Mouse (Mus musculus) A20 (cell line): ENCODE results near the gene Stx19.
A peak's percentile ranks its signal among the peaks of the same experiment; 100 is the strongest.

Experiments used
- DNase-seq: peaks from one replicate; pipeline ENCODE4 v3.0.0-alpha.2; 2011; ENCODE audit warnings: low read depth, low spot score

Stx19 gene

GRCm38 (mm10) chr16:62814491-62814890 lies at the start of gene Stx19:
TSS of gene Stx19 (plus strand) at chr16:62814676.
- no peak for DNase-seq

GRCm38 (mm10) chr16:62773462-62773861 lies 41.0 kb upstream of the Stx19 start:
- DNase-seq, result peak; percentile 12

GRCm38 (mm10) chr16:62776034-62776433 lies 38.4 kb upstream of the Stx19 start:
- DNase-seq, result no peak

GRCm38 (mm10) chr16:62778282-62778681 lies 36.2 kb upstream of the Stx19 start:
- no peak for DNase-seq

GRCm38 (mm10) chr16:62782229-62782628 lies 32.2 kb upstream of the Stx19 start:
- peak; percentile 16 for DNase-seq

GRCm38 (mm10) chr16:62786621-62787331 lies 27.7 kb upstream of the Stx19 start, which contains the start of gene Nsun3:
TSS of gene Nsun3 (minus strand) at chr16:62786818.
- DNase-seq, result peak; percentile 98

- DNase-seq, result no peak
These were observed 17.9 kb upstream of the Stx19 start for GRCm38 (mm10) chr16:62796608-62797007.

- no peak for DNase-seq
These were observed 15.7 kb upstream of the Stx19 start for GRCm38 (mm10) chr16:62798808-62799207.

GRCm38 (mm10) chr16:62799426-62799825 lies 15.1 kb upstream of the Stx19 start:
- DNase-seq, result no peak

GRCm38 (mm10) chr16:62799839-62800238 lies 14.6 kb upstream of the Stx19 start:
- DNase-seq, result no peak

GRCm38 (mm10) chr16:62804621-62805020 lies 9.9 kb upstream of the Stx19 start:
- no peak for DNase-seq

- no peak for DNase-seq
These were observed 7.1 kb upstream of the Stx19 start for GRCm38 (mm10) chr16:62807249-62807979.

- DNase-seq, result no peak
These were observed 3.6 kb upstream of the Stx19 start for GRCm38 (mm10) chr16:62810855-62811254.

GRCm38 (mm10) chr16:62813790-62814189 lies 686 bp upstream of the Stx19 start:
- DNase-seq, result no peak

- no peak for DNase-seq
These were observed 8.0 kb downstream of the Stx19 start for GRCm38 (mm10) chr16:62822472-62822871.

GRCm38 (mm10) chr16:62826156-62827001 lies 11.9 kb downstream of the Stx19 start:
- DNase-seq, result peak; percentile 53

- no peak for DNase-seq
These were observed 17.6 kb downstream of the Stx19 start for GRCm38 (mm10) chr16:62832027-62832426.

- peak; percentile 71 for DNase-seq
These were observed 18.0 kb downstream of the Stx19 start for GRCm38 (mm10) chr16:62832481-62832880.

GRCm38 (mm10) chr16:62834016-62834735 lies 19.7 kb downstream of the Stx19 start:
- DNase-seq, result peak; percentile 72

GRCm38 (mm10) chr16:62845341-62845740 lies 30.9 kb downstream of the Stx19 start:
- DNase-seq, result peak; percentile 51
